Mouse (Mus musculus): ENCODE measurements around the gene Arpc3. TPM values are rescaled to one million over a fixed set of nuclear protein-coding genes. Genes with fewer than 3 reads are reported as not detected.
A peak's percentile ranks its signal among the peaks of the same experiment; 100 is the strongest.

Arpc3 gene
- polyA plus RNA-seq, 1 experiment from 2014 or later, result 147 TPM

- no peak overlapping the region for H3K4me2 ChIP-seq (replicated peaks; ENCODE audit: low read depth)
- DNase-seq (ENCODE audit: low spot score) (peak; percentile 32), ATAC-seq (ENCODE audit: low FRiP score, low TSS enrichment) (peak; percentile 59)
- no peaks in the 10 kb centered on the region for H3K27me3 ChIP-seq (ENCODE audit: control insufficient read depth, insufficient read depth, low read length)
- TF ChIP-seq EP300 (optimal IDR thresholded peaks at IDR 0.05) (peak; percentile 45), CTCF (IDR thresholded peaks at IDR 0.05; ENCODE audit: low read depth) (no peak)
- peak overlapping the region; percentile 58; the same call in 1 of the 2 replicates for H3K27ac ChIP-seq (replicated peaks)
- no peaks in the 10 kb centered on the region for H3K4me1 ChIP-seq (replicated peaks; ENCODE audit: control insufficient read depth, insufficient read depth)
- 47% methylated on average over 18 of the region's 18 CpGs for WGBS
- H3K4me3 ChIP-seq (ENCODE audit: low read depth, low read length), result no peak overlapping the region
- no peak overlapping the region for H3K9ac ChIP-seq (ENCODE audit: low read length)
- H3K9me3 ChIP-seq (ENCODE audit: control insufficient read depth, low read length), result no peaks in the 10 kb centered on the region
- peaks cover 36% of the 10 kb centered on the region for H3K36me3 ChIP-seq (ENCODE audit: control insufficient read depth, insufficient read depth, low read length)
Measured at GRCm38 (mm10) chr5:122400628-122401302, 9.1 kb downstream of the Arpc3 start.

- H3K27ac ChIP-seq (replicated peaks), result no peak overlapping the region
Measured at GRCm38 (mm10) chr5:122401303-122401640, 9.6 kb downstream of the Arpc3 start.

GRCm38 (mm10) chr5:122402160-122402559 lies 10.5 kb downstream of the Arpc3 start:
- ATAC-seq (ENCODE audit: low FRiP score, low TSS enrichment) (no peak), DNase-seq (ENCODE audit: low spot score) (no peak)
- Histone ChIP-seq H3K4me2 (replicated peaks; ENCODE audit: low read depth) (no peak overlapping the region), H3K9me3 (ENCODE audit: control insufficient read depth, low read length) (no peaks in the 10 kb centered on the region), H3K9ac (ENCODE audit: low read length) (no peak overlapping the region), H3K27me3 (ENCODE audit: control insufficient read depth, insufficient read depth, low read length) (no peaks in the 10 kb centered on the region), H3K36me3 (ENCODE audit: control insufficient read depth, insufficient read depth, low read length) (peaks cover 37% of the 10 kb centered on the region), H3K27ac (replicated peaks) (no peak overlapping the region), H3K4me1 (replicated peaks; ENCODE audit: control insufficient read depth, insufficient read depth) (no peaks in the 10 kb centered on the region), H3K4me3 (ENCODE audit: low read depth, low read length) (no peak overlapping the region)
- TF ChIP-seq EP300 (optimal IDR thresholded peaks at IDR 0.05), result no peak
- TF ChIP-seq CTCF (IDR thresholded peaks at IDR 0.05; ENCODE audit: low read depth), result no peak
- 78% methylated on average over 13 of the region's 13 CpGs for WGBS

More at GRCm38 (mm10) chr5:122401303-122401640, 9.6 kb downstream of the Arpc3 start:
- Histone ChIP-seq H3K9me3 (ENCODE audit: control insufficient read depth, low read length) (no peaks in the 10 kb centered on the region), H3K4me2 (replicated peaks; ENCODE audit: low read depth) (no peak overlapping the region), H3K9ac (ENCODE audit: low read length) (no peak overlapping the region), H3K4me3 (ENCODE audit: low read depth, low read length) (no peak overlapping the region), H3K4me1 (replicated peaks; ENCODE audit: control insufficient read depth, insufficient read depth) (no peaks in the 10 kb centered on the region), H3K36me3 (ENCODE audit: control insufficient read depth, insufficient read depth, low read length) (peaks cover 37% of the 10 kb centered on the region), H3K27me3 (ENCODE audit: control insufficient read depth, insufficient read depth, low read length) (no peaks in the 10 kb centered on the region)
- 27% methylated on average over 8 of the region's 8 CpGs for WGBS
- ATAC-seq (ENCODE audit: low FRiP score, low TSS enrichment) (peak; percentile 48; the same call in 1 of the 2 replicates), DNase-seq (ENCODE audit: low spot score) (peak; percentile 80)
- TF ChIP-seq EP300 (optimal IDR thresholded peaks at IDR 0.05) (no peak), CTCF (IDR thresholded peaks at IDR 0.05; ENCODE audit: low read depth) (peak; percentile 96)

GRCm38 (mm10) chr5:122402772-122403171 lies 11.1 kb downstream of the Arpc3 start:
- Histone ChIP-seq H3K36me3 (ENCODE audit: control insufficient read depth, insufficient read depth, low read length) (peaks cover 32% of the 10 kb centered on the region), H3K9ac (ENCODE audit: low read length) (no peak overlapping the region), H3K4me3 (ENCODE audit: low read depth, low read length) (no peak overlapping the region), H3K27me3 (ENCODE audit: control insufficient read depth, insufficient read depth, low read length) (no peaks in the 10 kb centered on the region), H3K4me2 (replicated peaks; ENCODE audit: low read depth) (no peak overlapping the region), H3K9me3 (ENCODE audit: control insufficient read depth, low read length) (no peaks in the 10 kb centered on the region), H3K27ac (replicated peaks) (no peak overlapping the region), H3K4me1 (replicated peaks; ENCODE audit: control insufficient read depth, insufficient read depth) (no peaks in the 10 kb centered on the region)
- ATAC-seq (ENCODE audit: low FRiP score, low TSS enrichment) (0 out of 2 replicates have a peak, but pooled peaks have one; percentile 28), DNase-seq (ENCODE audit: low spot score) (no peak)
- WGBS, result 79% methylated on average over 5 of the region's 5 CpGs
- no peak for TF ChIP-seq EP300 (optimal IDR thresholded peaks at IDR 0.05)

- Histone ChIP-seq H3K9me3 (ENCODE audit: control insufficient read depth, low read length) (no peaks in the 10 kb centered on the region), H3K4me2 (replicated peaks; ENCODE audit: low read depth) (no peak overlapping the region), H3K36me3 (ENCODE audit: control insufficient read depth, insufficient read depth, low read length) (peaks cover 31% of the 10 kb centered on the region), H3K27ac (replicated peaks) (no peak overlapping the region), H3K9ac (ENCODE audit: low read length) (no peak overlapping the region), H3K27me3 (ENCODE audit: control insufficient read depth, insufficient read depth, low read length) (no peaks in the 10 kb centered on the region), H3K4me3 (ENCODE audit: low read depth, low read length) (no peak overlapping the region), H3K4me1 (replicated peaks; ENCODE audit: control insufficient read depth, insufficient read depth) (no peaks in the 10 kb centered on the region)
- 86% methylated on average over 12 of the region's 12 CpGs for WGBS
- TF ChIP-seq CTCF (IDR thresholded peaks at IDR 0.05; ENCODE audit: low read depth) (no peak), EP300 (optimal IDR thresholded peaks at IDR 0.05) (no peak)
- ATAC-seq (ENCODE audit: low FRiP score, low TSS enrichment) (no peak), DNase-seq (ENCODE audit: low spot score) (no peak)
Measured at GRCm38 (mm10) chr5:122403362-122403761, 11.7 kb downstream of the Arpc3 start.

DNA sequence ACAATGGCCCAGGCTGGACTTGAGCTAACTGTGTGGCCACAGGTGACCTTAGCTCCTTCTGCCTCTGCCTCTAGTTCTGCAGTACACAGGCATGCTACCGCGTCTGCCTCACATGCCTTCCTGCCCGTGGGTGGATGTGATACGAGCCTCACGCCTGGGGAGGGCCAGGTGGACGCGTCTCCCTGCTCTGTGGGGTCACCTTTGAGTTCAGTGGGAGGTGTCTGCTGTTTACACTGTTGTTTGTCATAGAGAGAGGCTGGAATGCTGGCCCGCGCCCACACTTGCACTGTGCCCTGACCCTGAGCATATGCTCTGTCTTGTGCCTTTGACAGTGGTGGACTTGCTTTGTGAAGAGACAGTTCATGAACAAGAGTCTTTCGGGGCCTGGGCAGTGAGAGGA lies 13.9 kb downstream of the Arpc3 start:
- WGBS, result 85% methylated on average over 10 of the region's 10 CpGs
- peaks cover 30% of the 10 kb centered on the region for H3K36me3 ChIP-seq (ENCODE audit: control insufficient read depth, insufficient read depth, low read length)
- no peak overlapping the region for H3K4me3 ChIP-seq (ENCODE audit: low read depth, low read length)
- no peak overlapping the region for H3K4me2 ChIP-seq (replicated peaks; ENCODE audit: low read depth)
- TF ChIP-seq CTCF (IDR thresholded peaks at IDR 0.05; ENCODE audit: low read depth) (no peak), EP300 (optimal IDR thresholded peaks at IDR 0.05) (no peak)
- no peaks in the 10 kb centered on the region for H3K27me3 ChIP-seq (ENCODE audit: control insufficient read depth, insufficient read depth, low read length)
- no peak overlapping the region for H3K9ac ChIP-seq (ENCODE audit: low read length)
- H3K4me1 ChIP-seq (replicated peaks; ENCODE audit: control insufficient read depth, insufficient read depth), result no peaks in the 10 kb centered on the region
- no peak overlapping the region for H3K27ac ChIP-seq (replicated peaks)
- no peaks in the 10 kb centered on the region for H3K9me3 ChIP-seq (ENCODE audit: control insufficient read depth, low read length)
- no peak for ATAC-seq (ENCODE audit: low FRiP score, low TSS enrichment)
- DNase-seq (ENCODE audit: low spot score), result no peak

Measured in stomach, postnatal 0 days (tissue).